Mouse (Mus musculus) erythroblast, embryonic 14.5 days (primary cell): Measurements from ENCODE around the gene Gm4353. TPM values are rescaled to one million over a fixed set of nuclear protein-coding genes. Genes with fewer than 3 reads are reported as not detected.

Experiments
- H3K27me3 ChIP-seq: 2 replicates; pipeline ENCODE4 v1.6.1; 2012; ENCODE audit warnings: inconsistent platforms; ENCODE audit not compliant: control insufficient read depth
- H3K36me3 ChIP-seq: 2 replicates; pipeline ENCODE4 v1.6.1; 2012; ENCODE audit warnings: mild to moderate bottlenecking, inconsistent platforms; ENCODE audit not compliant: control insufficient read depth
- H3K4me1 ChIP-seq: 2 replicates; pipeline ENCODE4 v1.6.1; 2012; ENCODE audit warnings: inconsistent platforms; ENCODE audit not compliant: control insufficient read depth
- H3K4me3 ChIP-seq: replicated peaks from 2 replicates; pipeline ENCODE3; 2012; ENCODE audit warnings: moderate library complexity, mild to moderate bottlenecking, inconsistent platforms
- H3K9me3 ChIP-seq: 2 replicates; pipeline ENCODE4 v1.6.1; 2012; ENCODE audit warnings: low read length, inconsistent platforms, mixed read lengths; ENCODE audit not compliant: control insufficient read depth
- GATA1 ChIP-seq: IDR thresholded peaks from 2 replicates; pipeline ENCODE4 v1.6.1; 2012; ENCODE audit warnings: low read length, inconsistent platforms, mixed read lengths
- TAL1 ChIP-seq: IDR thresholded peaks from 3 replicates; pipeline ENCODE4 v1.6.1; 2012; ENCODE audit warnings: low read length, inconsistent platforms, mixed read lengths
- polyA plus RNA-seq: library from polyadenylated mRNA; stranded (reverse); fragments of >175 nt; gene quantifications from 2 replicates; pipeline ENCODE4 v1.2.3, GENCODE M21; 2012

The Gm4353 gene
- polyA plus RNA-seq, 1 experiment: 0.33 TPM

- Histone ChIP-seq H3K36me3 (peaks cover 4% of the 10 kb centered on the region), H3K4me3 (peak overlapping the region; percentile 65), H3K27me3 (peaks cover 13% of the 10 kb centered on the region), H3K4me1 (peaks cover 48% of the 10 kb centered on the region), H3K9me3 (no peaks in the 10 kb centered on the region)
- TF ChIP-seq GATA1 (no peak), TAL1 (no peak)
Observed at GRCm38 (mm10) chr7:116092710-116093465, 8.5 kb upstream of the Gm4353 start.

- Histone ChIP-seq H3K4me3 (no peak overlapping the region), H3K36me3 (no peaks in the 10 kb centered on the region), H3K27me3 (no peaks in the 10 kb centered on the region), H3K9me3 (no peaks in the 10 kb centered on the region), H3K4me1 (no peaks in the 10 kb centered on the region)
- TF ChIP-seq TAL1 (no peak), GATA1 (no peak)
Observed at GRCm38 (mm10) chr7:116060739-116061138, 23.7 kb downstream of the Gm4353 start.

- Histone ChIP-seq H3K36me3 (no peaks in the 10 kb centered on the region), H3K9me3 (peaks cover 13% of the 10 kb centered on the region; the same call in 1 of the 2 replicates), H3K4me3 (no peak overlapping the region), H3K27me3 (peaks cover 71% of the 10 kb centered on the region), H3K4me1 (peaks cover 18% of the 10 kb centered on the region)
- TF ChIP-seq GATA1 (no peak), TAL1 (no peak)
Observed at GRCm38 (mm10) chr7:116040470-116041019, 43.9 kb downstream of the Gm4353 start.

GRCm38 (mm10) chr7:116039538-116040466 lies 44.6 kb downstream of the Gm4353 start:
- no peak for TF ChIP-seq GATA1
- no peak for TF ChIP-seq TAL1
- Histone ChIP-seq H3K4me3 (peak overlapping the region; percentile 42), H3K36me3 (no peaks in the 10 kb centered on the region), H3K4me1 (peaks cover 18% of the 10 kb centered on the region), H3K27me3 (peaks cover 76% of the 10 kb centered on the region), H3K9me3 (peaks cover 14% of the 10 kb centered on the region; the same call in 1 of the 2 replicates)

- TF ChIP-seq GATA1 (no peak), TAL1 (no peak)
Observed at GRCm38 (mm10) chr7:116039196-116039537, 45.3 kb downstream of the Gm4353 start, which contains the start of gene 1110004F10Rik. Gene 1110004F10Rik, plus strand, starts transcription at chr7:116039397.

GRCm38 (mm10) chr7:116038511-116038910 lies 45.9 kb downstream of the Gm4353 start, which contains the start of gene Sox6:
Gene Sox6, minus strand, starts transcription at chr7:116038796.
- Histone ChIP-seq H3K9me3 (peaks cover 26% of the 10 kb centered on the region; the same call in 1 of the 2 replicates), H3K4me3 (peak within 1 kb of the TSS; percentile 42), H3K4me1 (peaks cover 29% of the 10 kb centered on the region), H3K36me3 (no peaks in the 10 kb centered on the region), H3K27me3 (peaks cover 89% of the 10 kb centered on the region)
- no peak for TF ChIP-seq GATA1
- no peak for TF ChIP-seq TAL1

More at GRCm38 (mm10) chr7:116039196-116039537, 45.3 kb downstream of the Gm4353 start, which contains the start of gene 1110004F10Rik:
- peaks cover 82% of the 10 kb centered on the region for H3K27me3 ChIP-seq
- H3K4me1 ChIP-seq: peaks cover 23% of the 10 kb centered on the region
- no peaks in the 10 kb centered on the region for H3K36me3 ChIP-seq
- H3K4me3 ChIP-seq: peak within 1 kb of the TSS; percentile 42
- H3K9me3 ChIP-seq: peaks cover 20% of the 10 kb centered on the region; the same call in 1 of the 2 replicates

- Histone ChIP-seq H3K27me3 (peaks cover 93% of the 10 kb centered on the region), H3K4me1 (peaks cover 34% of the 10 kb centered on the region), H3K4me3 (no peak overlapping the region), H3K9me3 (peaks cover 29% of the 10 kb centered on the region; the same call in 1 of the 2 replicates), H3K36me3 (no peaks in the 10 kb centered on the region)
- TF ChIP-seq GATA1 (no peak), TAL1 (no peak)
Observed at GRCm38 (mm10) chr7:116038024-116038423, 46.4 kb downstream of the Gm4353 start.

GRCm38 (mm10) chr7:116036591-116037555 lies 47.6 kb downstream of the Gm4353 start:
- H3K27me3 ChIP-seq: peaks cover 99% of the 10 kb centered on the region
- no peaks in the 10 kb centered on the region for H3K36me3 ChIP-seq
- H3K4me3 ChIP-seq: no peak overlapping the region
- H3K9me3 ChIP-seq: peaks cover 29% of the 10 kb centered on the region; the same call in 1 of the 2 replicates
- peaks cover 43% of the 10 kb centered on the region for H3K4me1 ChIP-seq
- no peak for TF ChIP-seq GATA1
- no peak for TF ChIP-seq TAL1
